Mouse (Mus musculus): ENCODE results near the gene Etnk1.
"Not testable (repeated sequence)": the region's sequence is repeated elsewhere in the genome, so short reads cannot be mapped to it uniquely, and the experiment has no call there.

DNA sequence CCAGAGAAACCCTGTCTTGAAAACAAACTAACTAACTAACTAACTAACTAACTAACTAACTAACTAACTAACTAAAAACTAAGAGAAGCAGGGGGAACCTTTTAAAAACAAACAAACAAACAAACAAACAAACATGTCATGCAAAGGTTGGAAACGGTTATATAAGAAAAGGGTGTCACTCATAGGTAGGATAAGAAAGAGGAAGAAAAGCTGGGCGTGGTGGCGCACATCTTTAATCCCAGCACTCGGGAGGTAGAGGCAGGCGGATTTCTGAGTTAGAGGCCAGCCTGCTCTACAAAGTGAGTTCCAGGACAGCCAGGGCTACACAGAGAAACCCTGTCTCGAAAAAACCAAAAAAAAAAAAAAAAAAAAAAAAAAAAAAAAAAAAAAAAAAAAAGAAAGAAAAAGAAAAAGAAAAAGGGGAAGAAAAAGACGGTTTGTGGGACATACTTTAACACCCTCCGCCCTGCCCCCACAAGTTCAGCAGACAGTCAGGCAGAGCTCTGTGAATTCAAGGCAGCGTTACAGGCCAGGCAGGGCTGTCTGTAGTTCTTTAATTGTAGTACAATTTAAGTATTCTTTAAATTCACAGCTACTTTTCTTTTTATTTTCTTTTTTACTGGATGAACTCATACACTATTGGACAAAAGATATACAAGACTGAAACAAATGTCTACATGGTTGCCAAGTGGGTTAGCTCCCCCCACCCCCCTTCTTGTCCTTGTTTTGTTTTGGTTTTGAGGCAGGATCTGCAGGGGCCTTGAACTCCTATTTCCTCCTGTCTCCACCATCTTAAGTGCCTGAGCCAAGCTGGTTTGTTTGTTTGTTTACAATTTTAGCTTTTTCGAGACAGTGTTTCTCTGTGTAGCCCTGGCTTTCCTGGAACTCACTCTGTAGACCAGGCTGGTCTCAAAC, 15.7 kb upstream of the Etnk1 start:
- TF ChIP-seq SMC3, POLR2A, POLR2AphosphoS2 (IDR thresholded peaks at IDR 0.05; ENCODE audit: low read depth, low read length): not testable (repeated sequence)

All from CH12.LX (cell line).